In genomic region chr11:50325496-50326301, GRCm38 (mm10) we compare ENCODE assay signal across 8 mouse cellular contexts. TPM values are rescaled to one million over a fixed set of nuclear protein-coding genes. Genes with fewer than 3 reads are reported as not detected.
A peak's percentile ranks its signal among the peaks of the same experiment; 100 is the strongest.
DNase-seq lines count a peak whose midpoint lies in the region; ATAC-seq and TF ChIP-seq lines count a peak whose summit lies in the region.

Gene Canx, minus strand, starts transcription at chr11:50325673.

- peak; percentile 100 for DNase-seq in CH12.LX (ENCODE audit: extremely low read depth)
- DNase-seq in c-Kit-positive CD71-positive TER-119-negative erythroid progenitor cells, embryonic 14.5 days (ENCODE audit: low read depth) = peak; percentile 97
- DNase-seq in forebrain, embryonic 11.5 days (ENCODE audit: low spot score) = peak; percentile 99
- peak; percentile 97 to 99 for DNase-seq in kidney, postnatal 36 days
- peak; percentile 99 for DNase-seq in telencephalon, adult 2 months (ENCODE audit: low read depth, low spot score)

- H3K9me3 ChIP-seq in CH12.LX (replicated peaks; ENCODE audit: low read length) = no peaks in the 10 kb centered on the region
- no peaks in the 10 kb centered on the region for H3K9me3 ChIP-seq in forebrain, embryonic 11.5 days (ENCODE audit: control insufficient read depth, low read length)
- H3K9me3 ChIP-seq in heart, embryonic 16.5 days (replicated peaks; ENCODE audit: control insufficient read depth, low read length) = no peaks in the 10 kb centered on the region
- no peaks in the 10 kb centered on the region for H3K9me3 ChIP-seq in liver, embryonic 15.5 days (replicated peaks)
- no peaks in the 10 kb centered on the region for H3K9me3 ChIP-seq in neural tube, embryonic 12.5 days

- in situ Hi-C loops in CH12.LX (cut with MboI; ENCODE audit: low pct_ligation_motif_present, low pct_unique_long_range_greater_than_20kb, low sequenced_read_pairs) = loop anchor here (5.0 kb wide), 1 partner anchor 37 kb away; no protein-coding TSS in a partner anchor

- peak within 1 kb of the TSS; percentile 94 to 100 (median 96) for H3K4me3 ChIP-seq in CH12.LX (replicated peaks in 1 of 3; ENCODE audit: low read depth in 2 of 3, low read length in 2 of 3, poor library complexity in 1 of 3)
- H3K4me3 ChIP-seq in forebrain, embryonic 11.5 days (ENCODE audit: low read depth, low read length) = peak within 1 kb of the TSS; percentile 93
- peak within 1 kb of the TSS; percentile 98 for H3K4me3 ChIP-seq in heart, embryonic 16.5 days (ENCODE audit: low read length)
- peak within 1 kb of the TSS; percentile 88 for H3K4me3 ChIP-seq in liver, embryonic 15.5 days (replicated peaks)
- peak within 1 kb of the TSS; percentile 92 for H3K4me3 ChIP-seq in neural tube, embryonic 12.5 days

- no peak for TF ChIP-seq EP300 in CH12.LX (IDR thresholded peaks at IDR 0.05; ENCODE audit: low read length)

- H3K27ac ChIP-seq in CH12.LX (ENCODE audit: insufficient read depth, low read depth) = peak within 1 kb of the TSS; percentile 77
- peak within 1 kb of the TSS; percentile 84 for H3K27ac ChIP-seq in forebrain, embryonic 11.5 days (ENCODE audit: low read depth, low read length)
- H3K27ac ChIP-seq in heart, embryonic 16.5 days (ENCODE audit: low read length) = peak within 1 kb of the TSS; percentile 95
- H3K27ac ChIP-seq in liver, embryonic 15.5 days (replicated peaks) = peak within 1 kb of the TSS; percentile 88
- H3K27ac ChIP-seq in neural tube, embryonic 12.5 days = peak within 1 kb of the TSS; percentile 76

- dilution Hi-C loops in CH12.LX (cut with MboI; ENCODE audit: extremely low pct_ligation_motif_present, extremely low pct_unique_long_range_greater_than_20kb, low sequenced_read_pairs) = no loop called here

- H3K27me3 ChIP-seq in CH12.LX (replicated peaks) = no peaks in the 10 kb centered on the region
- no peaks in the 10 kb centered on the region for H3K27me3 ChIP-seq in forebrain, embryonic 11.5 days (ENCODE audit: control insufficient read depth, insufficient read depth, low read length)
- H3K27me3 ChIP-seq in heart, embryonic 16.5 days (ENCODE audit: control insufficient read depth, insufficient read depth, low read length) = no peaks in the 10 kb centered on the region
- no peaks in the 10 kb centered on the region for H3K27me3 ChIP-seq in liver, embryonic 15.5 days
- no peaks in the 10 kb centered on the region for H3K27me3 ChIP-seq in neural tube, embryonic 12.5 days (replicated peaks)

- peak within 1 kb of the TSS; percentile 98 for H3K9ac ChIP-seq in CH12.LX (ENCODE audit: insufficient read depth, low read depth)
- peak within 1 kb of the TSS; percentile 96 for H3K9ac ChIP-seq in forebrain, embryonic 11.5 days (ENCODE audit: low read length)
- H3K9ac ChIP-seq in heart, embryonic 16.5 days (ENCODE audit: low read length) = peak within 1 kb of the TSS; percentile 99
- H3K9ac ChIP-seq in liver, embryonic 15.5 days = peak within 1 kb of the TSS; percentile 90
- peak within 1 kb of the TSS; percentile 96 for H3K9ac ChIP-seq in neural tube, embryonic 12.5 days

- H3K4me1 ChIP-seq in CH12.LX (ENCODE audit: control insufficient read depth in 1 of 2, insufficient read depth in 2 of 2) = peaks cover 0 to 44% of the 10 kb centered on the region in 2 experiments; a peak in 3 of 4 replicates
- H3K4me1 ChIP-seq in forebrain, embryonic 11.5 days (replicated peaks; ENCODE audit: control insufficient read depth, insufficient read depth, low read length) = peaks cover 8% of the 10 kb centered on the region
- peaks cover 34% of the 10 kb centered on the region for H3K4me1 ChIP-seq in heart, embryonic 16.5 days (ENCODE audit: control insufficient read depth, insufficient read depth, low read length)
- peaks cover 42% of the 10 kb centered on the region for H3K4me1 ChIP-seq in liver, embryonic 15.5 days (replicated peaks)
- H3K4me1 ChIP-seq in neural tube, embryonic 12.5 days = peaks cover 24% of the 10 kb centered on the region

- H3K79me2 ChIP-seq in CH12.LX (replicated peaks; ENCODE audit: control insufficient read depth, extremely low read depth, insufficient read depth, poor library complexity, severe bottlenecking) = peaks cover 55% of the 10 kb centered on the region

- peaks cover 3 to 39% of the 10 kb centered on the region in 2 experiments for H3K36me3 ChIP-seq in CH12.LX (replicated peaks in 1 of 2; ENCODE audit: control insufficient read depth in 1 of 2, insufficient read depth in 1 of 2, low read length in 1 of 2)
- H3K36me3 ChIP-seq in forebrain, embryonic 11.5 days (ENCODE audit: control insufficient read depth, insufficient read depth, low read length) = no peaks in the 10 kb centered on the region
- no peaks in the 10 kb centered on the region for H3K36me3 ChIP-seq in heart, embryonic 16.5 days (ENCODE audit: control insufficient read depth, insufficient read depth)
- 0 out of 2 replicates have a peak, but pooled peaks cover 4% of the 10 kb centered on the region for H3K36me3 ChIP-seq in liver, embryonic 15.5 days (replicated peaks)
- no peaks in the 10 kb centered on the region; the same call in 1 of the 2 replicates for H3K36me3 ChIP-seq in neural tube, embryonic 12.5 days

- peak within 1 kb of the TSS; percentile 99 for H3K4me2 ChIP-seq in CH12.LX (ENCODE audit: insufficient read depth, low read depth, poor library complexity, severe bottlenecking)
- peak within 1 kb of the TSS; percentile 85 for H3K4me2 ChIP-seq in forebrain, embryonic 11.5 days (ENCODE audit: low read depth, low read length, severe bottlenecking)
- peak within 1 kb of the TSS; percentile 91 for H3K4me2 ChIP-seq in heart, embryonic 16.5 days (ENCODE audit: low read depth, low read length)
- H3K4me2 ChIP-seq in liver, embryonic 15.5 days = peak within 1 kb of the TSS; percentile 93
- peak within 1 kb of the TSS; percentile 83 for H3K4me2 ChIP-seq in neural tube, embryonic 12.5 days (replicated peaks)

- TF ChIP-seq CTCF in CH12.LX (conservative IDR thresholded peaks at IDR 0.05 in 1 of 2, IDR thresholded peaks at IDR 0.05 in 1 of 2; ENCODE audit: low read depth in 2 of 2, low read length in 2 of 2) = no peak

- peak; percentile 98 for ATAC-seq in forebrain, embryonic 11.5 days (replicated peaks; ENCODE audit: low FRiP score)
- ATAC-seq in heart, embryonic 16.5 days (replicated peaks; ENCODE audit: extremely low read depth, insufficient read depth, low FRiP score) = peak; percentile 96
- peak; percentile 93 for ATAC-seq in liver, embryonic 15.5 days (ENCODE audit: insufficient read depth)
- ATAC-seq in neural tube, embryonic 12.5 days (ENCODE audit: low FRiP score, low read depth) = peak; percentile 97

- WGBS in forebrain, embryonic 11.5 days = under 1% methylated on average over 64 of the region's 64 CpGs
- under 1% methylated on average over 64 of the region's 64 CpGs for WGBS in heart, embryonic 16.5 days
- under 1% methylated on average over 64 of the region's 64 CpGs for WGBS in liver, embryonic 15.5 days (ENCODE audit: insufficient replicate concordance)
- WGBS in neural tube, embryonic 12.5 days = under 1% methylated on average over 64 of the region's 64 CpGs

- no peak for TF ChIP-seq RAD21 in CH12.LX (IDR thresholded peaks at IDR 0.05; ENCODE audit: low read depth, low read length)

- TF ChIP-seq POLR2A in CH12.LX (IDR thresholded peaks at IDR 0.05; ENCODE audit: low read depth, low read length) = peak; percentile 97

TF ChIP-seq in CH12.LX, 34 proteins besides CTCF, POLR2A, EP300 and RAD21 (continues in another document):
- peak; percentile 99 for TF ChIP-seq ELF1 (IDR thresholded peaks at IDR 0.05; ENCODE audit: low read depth, low read length)
- peak; percentile 89 for TF ChIP-seq TCF12 (IDR thresholded peaks at IDR 0.05; ENCODE audit: low read depth, low read length)
- peak; percentile 88 for TF ChIP-seq KAT2A (IDR thresholded peaks at IDR 0.05; ENCODE audit: insufficient replicate concordance, low read length)
- peak; percentile 98 for TF ChIP-seq BHLHE40 (IDR thresholded peaks at IDR 0.05; ENCODE audit: low read depth, low read length)
- peak; percentile 96 for TF ChIP-seq MAZ (IDR thresholded peaks at IDR 0.05; ENCODE audit: low read depth, low read length)
- TF ChIP-seq E2F4 (IDR thresholded peaks at IDR 0.05; ENCODE audit: insufficient replicate concordance, low read depth, low read length) = peak; percentile 84; the same call in 1 of the 2 replicates
- TF ChIP-seq MAX (IDR thresholded peaks at IDR 0.05; ENCODE audit: low read length) = peak; percentile 91
- TF ChIP-seq USF2 (conservative IDR thresholded peaks at IDR 0.05; ENCODE audit: low read depth, low read length) = peak; percentile 71
- no peak for TF ChIP-seq CHD1 (IDR thresholded peaks at IDR 0.05; ENCODE audit: low read depth, low read length)
- TF ChIP-seq ETS1 (conservative IDR thresholded peaks at IDR 0.05; ENCODE audit: low read depth, low read length) = 0 out of 2 replicates have a peak, but pooled peaks have one; percentile 3
- TF ChIP-seq MEF2A (IDR thresholded peaks at IDR 0.05; ENCODE audit: borderline replicate concordance, low read depth, low read length) = peak; percentile 66
- TF ChIP-seq NELFE (IDR thresholded peaks at IDR 0.05; ENCODE audit: low read depth, low read length) = peak; percentile 98
- TF ChIP-seq UBTF (IDR thresholded peaks at IDR 0.05; ENCODE audit: low read depth, low read length) = no peak; the same call in 1 of the 2 replicates
- no peak for TF ChIP-seq GABPA (IDR thresholded peaks at IDR 0.05; ENCODE audit: insufficient replicate concordance, low read depth, low read length)
- peak; percentile 88 for TF ChIP-seq SIN3A (IDR thresholded peaks at IDR 0.05; ENCODE audit: low read length)
- TF ChIP-seq ZKSCAN1 (IDR thresholded peaks at IDR 0.05; ENCODE audit: borderline replicate concordance, low read depth, low read length) = no peak
- peak; percentile 96 for TF ChIP-seq POLR2AphosphoS2 (IDR thresholded peaks at IDR 0.05; ENCODE audit: low read depth, low read length)
- TF ChIP-seq PAX5 (IDR thresholded peaks at IDR 0.05; ENCODE audit: low read length) = no peak
- TF ChIP-seq TBP (conservative IDR thresholded peaks at IDR 0.05; ENCODE audit: low read depth, low read length) = peak; percentile 71
- TF ChIP-seq MYC (IDR thresholded peaks at IDR 0.05; ENCODE audit: low read depth, low read length) = peak; percentile 91
- peak; percentile 97 for TF ChIP-seq ZMIZ1 (IDR thresholded peaks at IDR 0.05; ENCODE audit: low read depth, low read length)
- no peak for TF ChIP-seq ZC3H11A (IDR thresholded peaks at IDR 0.05; ENCODE audit: low read depth, low read length)
- peak; percentile 99 for TF ChIP-seq CHD2 (IDR thresholded peaks at IDR 0.05; ENCODE audit: low read length)

RNA-seq across cellular contexts. Expression of gene Canx, which starts in this region (rescaled TPM):
- 575 and 628 TPM in 2 replicates for total RNA-seq in CH12.LX (2012; rRNA removed)
- total RNA-seq in CH12.LX (2014; rRNA removed) = 627 and 662 TPM in 2 replicates
- polyA plus RNA-seq in CH12.LX (2012; ENCODE audit: insufficient read length, low read depth) = 607 and 650 TPM in 2 replicates
- polyA plus RNA-seq in forebrain, embryonic 11.5 days (2014; fragmentation: Nextera tagmentation; extraction: Ambion mirVana) = 235 and 248 TPM in 2 replicates
- 264 and 274 TPM in 2 replicates for polyA plus RNA-seq in heart, embryonic 16.5 days (2015; fragmentation: Nextera tagmentation; extraction: Ambion mirVana)
- 172 and 176 TPM in 2 replicates for polyA plus RNA-seq in liver, embryonic 15.5 days (2015; fragmentation: Nextera tagmentation; extraction: Ambion mirVana)
- 277 and 291 TPM in 2 replicates for polyA plus RNA-seq in neural tube, embryonic 12.5 days (2016; fragmentation: Nextera tagmentation; extraction: Ambion mirVana)

Comparison
In these comparisons a context has a peak if more than half of its experiments do, and no peak if none do; other contexts are left out.
1. Peak in every context shown above with its lines: DNase-seq, ATAC-seq, H3K4me3 ChIP-seq and H3K27ac ChIP-seq.